Mouse (Mus musculus): ENCODE data around the gene Klhl10.

DNA sequence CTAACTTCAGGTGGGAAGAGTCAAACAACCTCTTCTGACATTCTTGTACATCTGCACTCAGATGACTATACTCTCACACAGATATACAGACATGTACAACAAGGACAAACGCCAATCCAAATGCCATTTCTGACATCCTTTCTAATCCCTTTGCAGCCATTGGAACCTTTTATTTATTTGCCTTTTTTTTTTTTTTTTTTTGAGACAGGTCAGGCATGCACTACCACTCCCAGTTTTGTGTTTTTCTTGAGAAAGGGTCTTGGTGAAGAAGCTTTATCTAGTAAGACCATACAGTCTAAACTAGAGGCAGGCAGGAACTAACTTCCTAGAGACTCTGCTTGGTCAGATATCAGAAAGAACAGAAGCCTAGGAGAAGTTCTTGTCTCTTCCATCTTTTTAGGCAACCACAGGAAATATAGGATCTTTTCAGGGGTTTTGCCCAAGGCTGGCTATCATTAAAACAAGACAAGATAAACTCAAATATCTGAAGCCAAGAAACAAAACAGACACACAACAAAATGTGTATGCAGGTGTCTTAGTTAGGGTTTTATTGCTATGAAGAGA is 23.6 kb downstream of the Klhl10 start:
- TF ChIP-seq CTCF (IDR thresholded peaks at IDR 0.05; ENCODE audit: borderline replicate concordance, insufficient read depth, low read length), result no peak
- no peak for TF ChIP-seq POLR2A (IDR thresholded peaks at IDR 0.05; ENCODE audit: low read depth, low read length)

Measured in embryonic fibroblast, embryonic 13.5 days (primary cell).